Comparison of ENCODE assay signal across 10 mouse cellular contexts in the genomic region with DNA sequence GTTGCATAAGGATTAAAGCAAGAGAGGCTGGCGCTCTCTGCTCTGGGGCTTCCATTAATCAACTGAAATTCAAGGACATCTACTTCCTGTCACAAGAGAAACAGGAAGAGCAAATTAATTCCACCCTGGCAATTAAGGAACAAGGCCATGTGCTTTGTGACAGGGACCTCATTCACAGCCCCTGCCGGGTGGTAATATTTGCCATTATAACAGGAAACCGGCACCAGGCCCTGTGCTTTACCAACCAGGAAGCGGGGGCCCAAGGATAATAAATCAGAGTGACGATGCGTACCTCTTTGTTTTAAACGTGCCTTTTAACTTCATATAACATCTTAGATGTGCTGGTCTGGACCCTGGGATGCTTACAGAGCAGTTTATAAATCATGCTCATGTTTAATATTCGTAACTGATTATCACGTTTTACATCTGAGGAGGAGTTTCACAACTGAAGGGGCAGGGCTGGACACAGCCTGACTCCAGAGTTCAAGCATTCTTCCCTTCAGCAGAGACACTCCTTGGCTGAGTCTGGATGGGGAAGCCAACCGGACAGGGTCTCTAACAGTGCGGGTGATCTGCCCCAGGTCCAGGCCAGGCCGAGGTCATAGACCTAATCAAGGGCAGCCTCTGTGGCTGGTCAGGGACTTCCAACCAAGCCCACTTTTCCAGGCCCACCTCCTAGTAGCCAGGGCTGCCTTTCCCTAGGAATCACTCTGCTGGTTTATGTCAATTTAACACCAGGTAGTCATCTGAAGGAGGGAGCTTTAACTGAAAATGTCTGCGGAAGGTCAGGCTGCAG. TPM values are rescaled to one million over a fixed set of nuclear protein-coding genes. Genes with fewer than 3 reads are reported as not detected.
DNase-seq lines count a peak whose midpoint lies in the region; ATAC-seq and TF ChIP-seq lines count a peak whose summit lies in the region.
"Had no signal": no experiment of that assay in that cellular context is flagged by ENCODE, and none has a peak within 500 bp of the region (broad histone marks: within the 10 kb centered on the region; RNA-seq: fewer than 3 reads in every experiment).

No protein-coding gene starts in this region.

- no peak for TF ChIP-seq CTCF in lung, postnatal 0 days (IDR thresholded peaks at IDR 0.05)

- H3K9ac ChIP-seq in liver, embryonic 13.5 days, result no peak overlapping the region
- no peak overlapping the region for H3K9ac ChIP-seq in liver, embryonic 11.5 days (ENCODE audit: low read depth, low read length)
- no peak overlapping the region; the same call in 1 of the 2 replicates for H3K9ac ChIP-seq in hindbrain, embryonic 13.5 days
- H3K9ac ChIP-seq in lung, postnatal 0 days (replicated peaks; ENCODE audit: low read depth), result no peak overlapping the region
- no peak overlapping the region for H3K9ac ChIP-seq in stomach, embryonic 15.5 days
- H3K9ac ChIP-seq: heart, embryonic 15.5 days had no signal

- ATAC-seq in liver, embryonic 13.5 days (ENCODE audit: low read depth), result no peak
- no peak for ATAC-seq in liver, embryonic 11.5 days (replicated peaks; ENCODE audit: low FRiP score)
- ATAC-seq in hindbrain, embryonic 13.5 days (ENCODE audit: low FRiP score), result peak; percentile 16; the same call in 1 of the 2 replicates
- ATAC-seq in lung, postnatal 0 days, result peak; percentile 76
- ATAC-seq in stomach, embryonic 15.5 days (ENCODE audit: insufficient read depth, low FRiP score, low read depth), result no peak

- peak; percentile 55 for TF ChIP-seq EP300 in lung, postnatal 0 days (IDR thresholded peaks at IDR 0.05)

- H3K27me3 ChIP-seq in liver, embryonic 13.5 days, result no peaks in the 10 kb centered on the region
- H3K27me3 ChIP-seq in liver, embryonic 11.5 days (replicated peaks; ENCODE audit: control insufficient read depth, insufficient read depth, low read length), result no peaks in the 10 kb centered on the region
- H3K27me3 ChIP-seq in hindbrain, embryonic 13.5 days, result no peaks in the 10 kb centered on the region
- H3K27me3 ChIP-seq in lung, postnatal 0 days (replicated peaks; ENCODE audit: insufficient read depth, low read length), result no peaks in the 10 kb centered on the region
- H3K27me3 ChIP-seq in stomach, embryonic 15.5 days (replicated peaks), result no peaks in the 10 kb centered on the region
- H3K27me3 ChIP-seq: heart, embryonic 15.5 days had no signal

- WGBS in liver, embryonic 13.5 days (ENCODE audit: insufficient replicate concordance), result 64% methylated on average over 13 of the region's 13 CpGs
- WGBS in liver, embryonic 11.5 days, result 60% methylated on average over 13 of the region's 13 CpGs
- WGBS in hindbrain, embryonic 13.5 days, result 40% methylated on average over 13 of the region's 13 CpGs
- WGBS in lung, postnatal 0 days, result 35% methylated on average over 13 of the region's 13 CpGs
- WGBS in stomach, embryonic 15.5 days, result 39% methylated on average over 13 of the region's 13 CpGs

- H3K27ac ChIP-seq in liver, embryonic 13.5 days, result 0 out of 2 replicates have a peak overlapping the region, but pooled peaks have one; percentile 29
- H3K27ac ChIP-seq in liver, embryonic 11.5 days (ENCODE audit: low read depth, low read length), result no peak overlapping the region
- peak overlapping the region; percentile 84 for H3K27ac ChIP-seq in hindbrain, embryonic 13.5 days
- no peak overlapping the region for H3K27ac ChIP-seq in lung, postnatal 0 days (ENCODE audit: low read length)
- H3K27ac ChIP-seq in stomach, embryonic 15.5 days, result peak overlapping the region; percentile 51; the same call in 1 of the 2 replicates
- H3K27ac ChIP-seq: heart, embryonic 15.5 days had no signal

- DNase-seq in liver, embryonic 13.5 days, result no peak
- DNase-seq in liver, embryonic 11.5 days (ENCODE audit: low spot score), result no peak
- peak; percentile 47 for DNase-seq in lung, postnatal 0 days (ENCODE audit: low spot score)
- DNase-seq in frontal cortex, postnatal 14 days (ENCODE audit: low spot score in 2 of 2), result no peak
- no peak for DNase-seq in urinary bladder, adult 18-20 months (ENCODE audit: low spot score in 2 of 2)
- no peak for DNase-seq in layer of hippocampus, adult 9-11 months
- DNase-seq: thymus, postnatal 4 days had no signal

- peaks cover 9% of the 10 kb centered on the region for H3K36me3 ChIP-seq in liver, embryonic 13.5 days
- H3K36me3 ChIP-seq in liver, embryonic 11.5 days (ENCODE audit: control insufficient read depth, insufficient read depth, low read length), result no peaks in the 10 kb centered on the region
- H3K36me3 ChIP-seq in hindbrain, embryonic 13.5 days, result no peaks in the 10 kb centered on the region
- H3K36me3 ChIP-seq in lung, postnatal 0 days (ENCODE audit: insufficient read depth, low read length), result peaks cover 13% of the 10 kb centered on the region; the same call in 1 of the 2 replicates
- H3K36me3 ChIP-seq in stomach, embryonic 15.5 days, result 0 out of 2 replicates have a peak, but pooled peaks cover 8% of the 10 kb centered on the region
- H3K36me3 ChIP-seq: heart, embryonic 15.5 days had no signal

- H3K4me2 ChIP-seq in liver, embryonic 13.5 days, result no peak overlapping the region
- no peak overlapping the region for H3K4me2 ChIP-seq in liver, embryonic 11.5 days
- H3K4me2 ChIP-seq in hindbrain, embryonic 13.5 days, result no peak overlapping the region
- no peak overlapping the region for H3K4me2 ChIP-seq in lung, postnatal 0 days (replicated peaks; ENCODE audit: low read depth, low read length)
- H3K4me2 ChIP-seq in stomach, embryonic 15.5 days, result no peak overlapping the region
- H3K4me2 ChIP-seq: heart, embryonic 15.5 days had no signal

- H3K4me1 ChIP-seq in liver, embryonic 13.5 days (replicated peaks), result peaks cover 8% of the 10 kb centered on the region; the same call in 1 of the 2 replicates
- peaks cover 8% of the 10 kb centered on the region for H3K4me1 ChIP-seq in liver, embryonic 11.5 days (replicated peaks; ENCODE audit: control insufficient read depth, insufficient read depth, low read length)
- H3K4me1 ChIP-seq in hindbrain, embryonic 13.5 days (replicated peaks), result peaks cover 59% of the 10 kb centered on the region
- no peaks in the 10 kb centered on the region for H3K4me1 ChIP-seq in lung, postnatal 0 days (ENCODE audit: insufficient read depth, low read depth, low read length)
- peaks cover 10% of the 10 kb centered on the region for H3K4me1 ChIP-seq in stomach, embryonic 15.5 days

- no peak overlapping the region for H3K4me3 ChIP-seq in liver, embryonic 13.5 days (replicated peaks)
- H3K4me3 ChIP-seq in liver, embryonic 11.5 days (ENCODE audit: low read depth, low read length), result no peak overlapping the region
- H3K4me3 ChIP-seq in hindbrain, embryonic 13.5 days, result no peak overlapping the region
- H3K4me3 ChIP-seq in lung, postnatal 0 days (ENCODE audit: low read depth, low read length), result no peak overlapping the region
- no peak overlapping the region for H3K4me3 ChIP-seq in stomach, embryonic 15.5 days (replicated peaks)
- H3K4me3 ChIP-seq: heart, embryonic 15.5 days had no signal

- no peaks in the 10 kb centered on the region for H3K9me3 ChIP-seq in liver, embryonic 13.5 days (replicated peaks)
- no peaks in the 10 kb centered on the region for H3K9me3 ChIP-seq in liver, embryonic 11.5 days (ENCODE audit: control insufficient read depth, low read length)
- H3K9me3 ChIP-seq in hindbrain, embryonic 13.5 days, result no peaks in the 10 kb centered on the region
- no peaks in the 10 kb centered on the region for H3K9me3 ChIP-seq in lung, postnatal 0 days (ENCODE audit: low read length)
- H3K9me3 ChIP-seq in stomach, embryonic 15.5 days, result no peaks in the 10 kb centered on the region
- H3K9me3 ChIP-seq: heart, embryonic 15.5 days had no signal

RNA-seq across cellular contexts. Expression of a gene that starts 38.2 kb away (rescaled TPM):
- polyA plus RNA-seq in liver, embryonic 13.5 days (2015; fragmentation: Nextera tagmentation; extraction: Ambion mirVana), result 150 and 179 TPM in 2 replicates
- polyA plus RNA-seq in liver, embryonic 11.5 days (2014; fragmentation: Nextera tagmentation; extraction: Ambion mirVana), result 221 and 223 TPM in 2 replicates
- polyA plus RNA-seq in hindbrain, embryonic 13.5 days (2015; fragmentation: Nextera tagmentation; extraction: Ambion mirVana), result 410 and 431 TPM in 2 replicates
- 790 and 798 TPM in 2 replicates for polyA plus RNA-seq in lung, postnatal 0 days (2015; fragmentation: Nextera tagmentation; extraction: Ambion mirVana)
- polyA plus RNA-seq in stomach, embryonic 15.5 days (2015; fragmentation: Nextera tagmentation; extraction: Ambion mirVana), result 386 and 427 TPM in 2 replicates

RNA-seq across cellular contexts. Expression of a gene that starts 38.9 kb away (rescaled TPM):
- polyA plus RNA-seq in liver, embryonic 13.5 days (2015; fragmentation: Nextera tagmentation; extraction: Ambion mirVana), result 12.7 and 16.9 TPM in 2 replicates
- 23.0 and 32.3 TPM in 2 replicates for polyA plus RNA-seq in liver, embryonic 11.5 days (2014; fragmentation: Nextera tagmentation; extraction: Ambion mirVana)
- polyA plus RNA-seq in hindbrain, embryonic 13.5 days (2015; fragmentation: Nextera tagmentation; extraction: Ambion mirVana), result 25.2 and 26.1 TPM in 2 replicates
- 20.7 and 22.0 TPM in 2 replicates for polyA plus RNA-seq in lung, postnatal 0 days (2015; fragmentation: Nextera tagmentation; extraction: Ambion mirVana)
- polyA plus RNA-seq in stomach, embryonic 15.5 days (2015; fragmentation: Nextera tagmentation; extraction: Ambion mirVana), result 16.4 and 30.4 TPM in 2 replicates

RNA-seq across cellular contexts. Expression of a gene that starts 43.3 kb away (rescaled TPM):
- polyA plus RNA-seq in liver, embryonic 13.5 days (2015; fragmentation: Nextera tagmentation; extraction: Ambion mirVana), result not detected in 2 replicates
- polyA plus RNA-seq in liver, embryonic 11.5 days (2014; fragmentation: Nextera tagmentation; extraction: Ambion mirVana), result not detected in 2 replicates
- polyA plus RNA-seq in hindbrain, embryonic 13.5 days (2015; fragmentation: Nextera tagmentation; extraction: Ambion mirVana), result 0.06 TPM in 1 of 2 replicates, not detected in the other
- 0.08 and 0.14 TPM in 2 replicates for polyA plus RNA-seq in lung, postnatal 0 days (2015; fragmentation: Nextera tagmentation; extraction: Ambion mirVana)
- polyA plus RNA-seq in stomach, embryonic 15.5 days (2015; fragmentation: Nextera tagmentation; extraction: Ambion mirVana), result not detected in 2 replicates
- polyA plus RNA-seq: heart, embryonic 15.5 days had no signal

Comparison
In these comparisons a context has a peak if more than half of its experiments do, and no peak if none do; other contexts are left out.
1. H3K27ac ChIP-seq: peak in liver, embryonic 13.5 days (single experiment), hindbrain, embryonic 13.5 days (single experiment) and stomach, embryonic 15.5 days (single experiment); none in liver, embryonic 11.5 days (single experiment) and lung, postnatal 0 days (single experiment).
2. ATAC-seq: peak in hindbrain, embryonic 13.5 days (single experiment) and lung, postnatal 0 days (single experiment); none in liver, embryonic 13.5 days (single experiment), liver, embryonic 11.5 days (single experiment) and stomach, embryonic 15.5 days (single experiment).